12 mouse cellular contexts compared by ENCODE assay signal in the genomic region with DNA sequence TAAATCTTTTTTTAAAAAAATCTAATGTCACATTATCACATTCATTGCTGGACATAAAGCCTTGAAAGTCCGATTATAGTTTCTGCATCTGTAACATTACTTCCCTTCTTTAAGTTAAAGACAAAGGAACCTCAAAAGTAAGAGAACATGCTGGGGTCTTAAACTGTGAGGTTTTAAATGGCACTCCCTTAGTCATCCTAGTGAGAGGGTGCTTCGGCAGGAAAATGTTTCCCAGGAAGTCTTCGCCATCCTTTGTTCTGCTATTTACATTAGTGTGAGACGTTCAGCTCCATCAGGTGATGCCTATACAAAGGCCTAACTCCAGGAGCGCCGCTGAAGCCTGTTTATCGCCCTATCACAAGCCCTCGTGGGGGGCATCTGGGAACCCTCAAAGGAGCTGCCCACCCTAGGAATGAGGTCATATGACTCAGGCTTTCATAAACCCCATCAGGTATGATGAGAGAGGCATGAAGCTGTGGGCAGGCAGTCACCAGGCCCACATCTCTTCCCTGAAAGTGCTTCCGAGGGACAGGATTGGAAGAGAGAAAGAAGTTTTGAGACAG. TPM values are rescaled to one million over a fixed set of nuclear protein-coding genes. Genes with fewer than 3 reads are reported as not detected.
A peak's percentile ranks its signal among the peaks of the same experiment; 100 is the strongest.
DNase-seq lines count a peak whose midpoint lies in the region; ATAC-seq and TF ChIP-seq lines count a peak whose summit lies in the region.
"Had no signal": no experiment of that assay in that cellular context is flagged by ENCODE, and none has a peak within 500 bp of the region (broad histone marks: within the 10 kb centered on the region; RNA-seq: fewer than 3 reads in every experiment).

No protein-coding gene starts in this region.

- H3K27ac ChIP-seq in heart, embryonic 10.5 days: peak overlapping the region; percentile 65; the same call in 1 of the 2 replicates
- peak overlapping the region; percentile 91 for H3K27ac ChIP-seq in ES-Bruce4 (ENCODE audit: insufficient read depth, low read length)
- peak overlapping the region; percentile 93 to 94 for H3K27ac ChIP-seq in heart, embryonic 14.5 days (replicated peaks in 1 of 2; ENCODE audit: control insufficient read depth in 1 of 2, insufficient read depth in 1 of 2, low read depth in 2 of 2, low read length in 2 of 2)
- H3K27ac ChIP-seq: intestine, embryonic 15.5 days; liver, embryonic 12.5 days had no signal

- no peaks in the 10 kb centered on the region for H3K9me3 ChIP-seq in heart, embryonic 10.5 days
- H3K9me3 ChIP-seq in ES-Bruce4 (replicated peaks; ENCODE audit: control insufficient read depth, insufficient read depth, low read length, poor library complexity, severe bottlenecking): no peaks in the 10 kb centered on the region
- no peaks in the 10 kb centered on the region for H3K9me3 ChIP-seq in heart, embryonic 14.5 days (ENCODE audit: control insufficient read depth, low read length)
- H3K9me3 ChIP-seq: intestine, embryonic 15.5 days; liver, embryonic 12.5 days had no signal

- 18% methylated on average over 9 of the region's 9 CpGs for WGBS in heart, embryonic 10.5 days
- WGBS in heart, embryonic 14.5 days: 29% methylated on average over 9 of the region's 9 CpGs

- H3K4me1 ChIP-seq in heart, embryonic 10.5 days: peaks cover 10% of the 10 kb centered on the region
- no peaks in the 10 kb centered on the region for H3K4me1 ChIP-seq in ES-Bruce4 (ENCODE audit: control insufficient read depth, insufficient read depth, low read length)
- H3K4me1 ChIP-seq in heart, embryonic 14.5 days (ENCODE audit: control insufficient read depth in 2 of 2, insufficient read depth in 2 of 2, low read length in 2 of 2): peaks cover 0 to 9% of the 10 kb centered on the region in 2 experiments; a peak in 2 of 4 replicates
- H3K4me1 ChIP-seq: intestine, embryonic 15.5 days had no signal

- TF ChIP-seq CTCF in ES-Bruce4 (IDR thresholded peaks at IDR 0.05; ENCODE audit: low read depth, low read length): no peak

- no peaks in the 10 kb centered on the region for H3K36me3 ChIP-seq in heart, embryonic 10.5 days
- H3K36me3 ChIP-seq in ES-Bruce4 (ENCODE audit: control insufficient read depth, insufficient read depth, low read length, poor library complexity, severe bottlenecking): 0 out of 2 replicates have a peak, but pooled peaks cover 2% of the 10 kb centered on the region
- no peaks in the 10 kb centered on the region for H3K36me3 ChIP-seq in heart, embryonic 14.5 days (ENCODE audit: control insufficient read depth, insufficient read depth, low read length)
- H3K36me3 ChIP-seq: intestine, embryonic 15.5 days; liver, embryonic 12.5 days had no signal

- no peaks in the 10 kb centered on the region for H3K27me3 ChIP-seq in heart, embryonic 10.5 days (ENCODE audit: insufficient read depth, poor library complexity, severe bottlenecking)
- no peaks in the 10 kb centered on the region for H3K27me3 ChIP-seq in ES-Bruce4 (ENCODE audit: control insufficient read depth, insufficient read depth, low read length, poor library complexity, severe bottlenecking)
- no peaks in the 10 kb centered on the region for H3K27me3 ChIP-seq in heart, embryonic 14.5 days (ENCODE audit: control insufficient read depth, insufficient read depth, low read length)
- H3K27me3 ChIP-seq: intestine, embryonic 15.5 days had no signal

- H3K4me2 ChIP-seq in heart, embryonic 14.5 days (ENCODE audit: low read length): peak overlapping the region; percentile 66

- TF ChIP-seq EP300 in ES-Bruce4 (IDR thresholded peaks at IDR 0.05; ENCODE audit: insufficient read depth, low read depth, low read length): peak; percentile 96

- peak overlapping the region; percentile 97 for H3K9ac ChIP-seq in ES-Bruce4 (ENCODE audit: low read depth, poor library complexity, severe bottlenecking)
- H3K9ac ChIP-seq in heart, embryonic 14.5 days (ENCODE audit: low read length): peak overlapping the region; percentile 97
- H3K9ac ChIP-seq: intestine, embryonic 15.5 days; liver, embryonic 12.5 days had no signal

- ATAC-seq in heart, embryonic 14.5 days (ENCODE audit: insufficient number of reproducible peaks, insufficient read depth, low FRiP score, low read depth): no peak
- no peak for ATAC-seq in megakaryocyte, adult 5-6 weeks (ENCODE audit: poor library complexity, severe bottlenecking)
- ATAC-seq: intestine, embryonic 15.5 days; liver, embryonic 12.5 days had no signal

- TF ChIP-seq POLR2A in ES-Bruce4 (IDR thresholded peaks at IDR 0.05; ENCODE audit: insufficient read depth, low read length): no peak

- no peak overlapping the region for H3K4me3 ChIP-seq in heart, embryonic 10.5 days
- peak overlapping the region; percentile 62 for H3K4me3 ChIP-seq in ES-Bruce4 (ENCODE audit: low read depth, low read length)
- peak overlapping the region in 1 of 2 experiments; percentile 75; a peak in 2 of 4 replicates for H3K4me3 ChIP-seq in heart, embryonic 14.5 days (ENCODE audit: control insufficient read depth in 1 of 2, insufficient read depth in 1 of 2, low read depth in 1 of 2, low read length in 2 of 2)
- H3K4me3 ChIP-seq: intestine, embryonic 15.5 days; liver, embryonic 12.5 days had no signal

- no peak for DNase-seq in heart, embryonic 10.5 days (ENCODE audit: low spot score)
- DNase-seq in heart, adult 9 months (ENCODE audit: low spot score in 2 of 2): no peak
- DNase-seq in R1 (ENCODE audit: low read depth, low spot score): peak; percentile 53
- no peak for DNase-seq in thymus, postnatal 4 days
- DNase-seq: adrenal gland, postnatal 36 days; lung, postnatal 10 days; midbrain, embryonic 14.5 days had no signal

RNA-seq across cellular contexts. Expression of a gene that starts 1.1 kb away (rescaled TPM):
- 141 and 251 TPM in 2 replicates for polyA plus RNA-seq in heart, embryonic 10.5 days (2016; fragmentation: Nextera tagmentation; extraction: Ambion mirVana)
- 300 and 311 TPM in 2 replicates for polyA plus RNA-seq in ES-Bruce4 (2011; ENCODE audit: insufficient read depth, insufficient read length, low read depth, missing spikeins)
- polyA plus RNA-seq in heart, embryonic 14.5 days (2014; fragmentation: Nextera tagmentation; extraction: Ambion mirVana): 478 and 500 TPM in 2 replicates
- total RNA-seq in megakaryocyte, adult 5-6 weeks (2015): 1.1 and 1.3 TPM in 2 replicates
- total RNA-seq in megakaryocyte, adult 5-6 weeks (2017): 1.9 and 2.1 TPM in 2 replicates
